Mouse (Mus musculus): ENCODE data around the gene Krtap9-3. TPM values are rescaled to one million over a fixed set of nuclear protein-coding genes. Genes with fewer than 3 reads are reported as not detected.

Krtap9-3 gene
- polyA plus RNA-seq, 1 experiment from 2014 or later: not detected

DNA sequence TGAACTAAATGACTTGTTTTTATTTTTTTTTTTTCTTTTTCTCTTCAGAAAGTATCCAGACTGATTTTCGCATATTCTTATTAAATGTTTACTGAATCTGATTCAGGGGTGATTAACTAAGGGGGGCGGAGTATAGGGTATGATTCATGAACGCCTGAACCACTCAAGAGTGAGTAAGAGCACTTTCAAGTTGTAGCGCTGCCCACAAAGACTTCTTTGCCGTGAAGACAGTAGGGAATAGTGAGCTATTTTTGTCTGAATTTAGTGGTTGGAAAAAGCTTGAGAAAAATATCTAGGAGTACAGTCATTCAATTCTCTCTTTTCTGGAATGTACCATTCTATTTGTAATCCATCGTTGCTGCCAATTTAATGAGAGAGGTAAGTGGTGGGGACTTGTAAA is 16.3 kb downstream of the Krtap9-3 start:
- Histone ChIP-seq H3K27ac (ENCODE audit: low read length) (no peak overlapping the region), H3K4me3 (ENCODE audit: low read length) (no peak overlapping the region), H3K9ac (ENCODE audit: low read length) (no peak overlapping the region), H3K4me2 (ENCODE audit: low read depth, low read length) (no peak overlapping the region), H3K36me3 (ENCODE audit: control insufficient read depth, insufficient read depth) (no peaks in the 10 kb centered on the region), H3K9me3 (replicated peaks; ENCODE audit: control insufficient read depth, low read length) (no peaks in the 10 kb centered on the region), H3K27me3 (ENCODE audit: control insufficient read depth, insufficient read depth, low read length) (no peaks in the 10 kb centered on the region), H3K4me1 (ENCODE audit: control insufficient read depth, insufficient read depth, low read length) (no peaks in the 10 kb centered on the region)
- no peak for ATAC-seq (replicated peaks; ENCODE audit: extremely low read depth, insufficient read depth, low FRiP score)
- 69% methylated on average over 6 of the region's 6 CpGs for WGBS

DNA sequence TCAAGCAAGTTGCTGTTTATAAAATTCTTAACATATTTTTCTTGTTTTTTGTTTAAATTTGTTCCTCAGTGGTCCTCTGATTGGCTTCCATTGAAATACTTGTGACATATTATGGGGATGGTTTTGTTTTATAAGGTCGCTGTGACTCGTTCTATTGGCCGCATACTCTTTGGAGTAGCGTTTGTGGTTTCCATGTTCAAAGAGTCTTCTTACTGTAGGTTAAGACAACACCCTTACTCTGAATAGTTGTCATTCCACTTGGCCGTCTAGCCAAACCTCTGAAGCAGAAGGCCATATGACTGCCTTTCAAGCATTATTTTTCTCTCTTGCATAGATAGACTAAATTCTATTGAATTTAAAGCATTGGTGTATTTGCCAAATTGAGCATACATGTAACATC is 16.9 kb downstream of the Krtap9-3 start:
- no peaks in the 10 kb centered on the region for H3K27me3 ChIP-seq (ENCODE audit: control insufficient read depth, insufficient read depth, low read length)
- WGBS: 85% methylated on average over 5 of the region's 5 CpGs
- H3K9me3 ChIP-seq (replicated peaks; ENCODE audit: control insufficient read depth, low read length): no peaks in the 10 kb centered on the region
- H3K4me3 ChIP-seq (ENCODE audit: low read length): no peak overlapping the region
- no peak overlapping the region for H3K4me2 ChIP-seq (ENCODE audit: low read depth, low read length)
- H3K4me1 ChIP-seq (ENCODE audit: control insufficient read depth, insufficient read depth, low read length): no peaks in the 10 kb centered on the region
- no peaks in the 10 kb centered on the region for H3K36me3 ChIP-seq (ENCODE audit: control insufficient read depth, insufficient read depth)
- ATAC-seq (replicated peaks; ENCODE audit: extremely low read depth, insufficient read depth, low FRiP score): no peak
- H3K27ac ChIP-seq (ENCODE audit: low read length): no peak overlapping the region
- no peak overlapping the region for H3K9ac ChIP-seq (ENCODE audit: low read length)

- H3K27me3 ChIP-seq (ENCODE audit: control insufficient read depth, insufficient read depth, low read length): no peaks in the 10 kb centered on the region
- H3K4me3 ChIP-seq (ENCODE audit: low read length): no peak within 1 kb of the TSS
- no peaks in the 10 kb centered on the region for H3K9me3 ChIP-seq (replicated peaks; ENCODE audit: control insufficient read depth, low read length)
- no peak for ATAC-seq (replicated peaks; ENCODE audit: extremely low read depth, insufficient read depth, low FRiP score)
- H3K27ac ChIP-seq (ENCODE audit: low read length): no peak within 1 kb of the TSS
- WGBS: 77% methylated on average over 6 of the region's 6 CpGs
- no peak within 1 kb of the TSS for H3K4me2 ChIP-seq (ENCODE audit: low read depth, low read length)
- H3K4me1 ChIP-seq (ENCODE audit: control insufficient read depth, insufficient read depth, low read length): no peaks in the 10 kb centered on the region
- no peaks in the 10 kb centered on the region for H3K36me3 ChIP-seq (ENCODE audit: control insufficient read depth, insufficient read depth)
- no peak within 1 kb of the TSS for H3K9ac ChIP-seq (ENCODE audit: low read length)
Observed at GRCm38 (mm10) chr11:99580636-99581035, 17.3 kb downstream of the Krtap9-3 start, which contains the start of gene Krtap1-5. Krtap1-5 (minus strand) TSS chr11:99581016.

DNA sequence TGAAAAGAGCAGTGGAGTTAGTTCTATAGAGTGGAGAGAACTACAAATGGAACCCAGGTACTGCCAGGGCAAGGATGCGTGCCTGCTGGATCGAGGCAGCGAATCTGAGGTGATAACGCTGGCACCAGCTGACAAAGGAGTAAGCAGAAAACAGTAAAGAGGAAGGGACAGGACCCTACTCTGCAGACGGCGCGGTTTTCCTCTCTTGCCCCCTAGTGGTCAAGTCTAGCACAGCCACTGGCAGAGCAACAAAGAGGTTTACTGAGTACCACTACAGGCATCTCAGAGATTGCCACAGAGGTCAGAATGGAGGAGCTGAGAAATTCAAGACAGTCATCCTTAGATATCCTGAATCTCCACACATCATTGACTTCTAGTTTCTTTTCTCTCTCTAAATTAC is 23.8 kb downstream of the Krtap9-3 start:
- Histone ChIP-seq H3K9ac (ENCODE audit: low read length) (no peak overlapping the region), H3K27me3 (ENCODE audit: control insufficient read depth, insufficient read depth, low read length) (no peaks in the 10 kb centered on the region), H3K4me3 (ENCODE audit: low read length) (no peak overlapping the region), H3K4me2 (ENCODE audit: low read depth, low read length) (peak overlapping the region; percentile 44), H3K4me1 (ENCODE audit: control insufficient read depth, insufficient read depth, low read length) (no peaks in the 10 kb centered on the region), H3K9me3 (replicated peaks; ENCODE audit: control insufficient read depth, low read length) (no peaks in the 10 kb centered on the region), H3K36me3 (ENCODE audit: control insufficient read depth, insufficient read depth) (no peaks in the 10 kb centered on the region), H3K27ac (ENCODE audit: low read length) (no peak overlapping the region)
- 3% methylated on average over 7 of the region's 7 CpGs for WGBS
- ATAC-seq (replicated peaks; ENCODE audit: extremely low read depth, insufficient read depth, low FRiP score): no peak

DNA sequence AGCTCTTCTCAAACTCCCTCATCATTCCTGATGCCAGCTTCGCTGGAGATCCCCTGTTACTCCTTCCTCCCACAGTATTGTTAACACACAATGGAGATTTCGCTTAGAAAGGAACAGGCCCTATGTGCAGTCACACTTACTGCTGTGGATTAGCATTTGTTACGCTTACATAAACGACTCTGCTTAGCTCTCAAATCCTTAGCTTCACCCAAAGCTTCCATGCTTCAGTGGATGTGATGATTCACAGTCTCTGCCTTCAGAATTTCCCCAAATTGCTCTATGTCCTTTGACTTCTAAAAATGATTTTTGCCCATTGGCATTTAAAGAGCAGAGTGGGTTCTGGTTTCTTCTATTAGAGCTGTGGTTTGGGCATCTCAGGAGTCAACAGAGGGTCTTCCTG is 24.7 kb downstream of the Krtap9-3 start:
- no peak overlapping the region for H3K4me2 ChIP-seq (ENCODE audit: low read depth, low read length)
- WGBS: 59% methylated on average over 4 of the region's 4 CpGs
- no peaks in the 10 kb centered on the region for H3K9me3 ChIP-seq (replicated peaks; ENCODE audit: control insufficient read depth, low read length)
- H3K4me3 ChIP-seq (ENCODE audit: low read length): no peak overlapping the region
- H3K4me1 ChIP-seq (ENCODE audit: control insufficient read depth, insufficient read depth, low read length): no peaks in the 10 kb centered on the region
- no peaks in the 10 kb centered on the region for H3K36me3 ChIP-seq (ENCODE audit: control insufficient read depth, insufficient read depth)
- ATAC-seq (replicated peaks; ENCODE audit: extremely low read depth, insufficient read depth, low FRiP score): no peak
- H3K9ac ChIP-seq (ENCODE audit: low read length): no peak overlapping the region
- H3K27ac ChIP-seq (ENCODE audit: low read length): no peak overlapping the region
- H3K27me3 ChIP-seq (ENCODE audit: control insufficient read depth, insufficient read depth, low read length): no peaks in the 10 kb centered on the region

- H3K27ac ChIP-seq (ENCODE audit: low read length): no peak within 1 kb of the TSS
- 86% methylated on average over 7 of the region's 7 CpGs for WGBS
- H3K4me2 ChIP-seq (ENCODE audit: low read depth, low read length): no peak within 1 kb of the TSS
- H3K9me3 ChIP-seq (replicated peaks; ENCODE audit: control insufficient read depth, low read length): no peaks in the 10 kb centered on the region
- H3K27me3 ChIP-seq (ENCODE audit: control insufficient read depth, insufficient read depth, low read length): no peaks in the 10 kb centered on the region
- no peak within 1 kb of the TSS for H3K9ac ChIP-seq (ENCODE audit: low read length)
- no peak within 1 kb of the TSS for H3K4me3 ChIP-seq (ENCODE audit: low read length)
- H3K36me3 ChIP-seq (ENCODE audit: control insufficient read depth, insufficient read depth): no peaks in the 10 kb centered on the region
- no peaks in the 10 kb centered on the region for H3K4me1 ChIP-seq (ENCODE audit: control insufficient read depth, insufficient read depth, low read length)
- ATAC-seq (replicated peaks; ENCODE audit: extremely low read depth, insufficient read depth, low FRiP score): no peak
Observed at GRCm38 (mm10) chr11:99566530-99566929, 31.4 kb downstream of the Krtap9-3 start, which contains the start of gene Krtap3-1. Krtap3-1 (minus strand) TSS chr11:99566630.

- no peaks in the 10 kb centered on the region; the same call in 1 of the 2 replicates for H3K4me1 ChIP-seq (ENCODE audit: control insufficient read depth, insufficient read depth, low read length)
- no peak overlapping the region for H3K27ac ChIP-seq (ENCODE audit: low read length)
- WGBS: 77% methylated on average over 6 of the region's 6 CpGs
- H3K9me3 ChIP-seq (replicated peaks; ENCODE audit: control insufficient read depth, low read length): no peaks in the 10 kb centered on the region
- no peak overlapping the region for H3K4me3 ChIP-seq (ENCODE audit: low read length)
- H3K36me3 ChIP-seq (ENCODE audit: control insufficient read depth, insufficient read depth): no peaks in the 10 kb centered on the region
- no peaks in the 10 kb centered on the region for H3K27me3 ChIP-seq (ENCODE audit: control insufficient read depth, insufficient read depth, low read length)
- ATAC-seq (replicated peaks; ENCODE audit: extremely low read depth, insufficient read depth, low FRiP score): no peak
- no peak overlapping the region for H3K9ac ChIP-seq (ENCODE audit: low read length)
- no peak overlapping the region for H3K4me2 ChIP-seq (ENCODE audit: low read depth, low read length)
Observed at GRCm38 (mm10) chr11:99562580-99562979, 35.3 kb downstream of the Krtap9-3 start.

DNA sequence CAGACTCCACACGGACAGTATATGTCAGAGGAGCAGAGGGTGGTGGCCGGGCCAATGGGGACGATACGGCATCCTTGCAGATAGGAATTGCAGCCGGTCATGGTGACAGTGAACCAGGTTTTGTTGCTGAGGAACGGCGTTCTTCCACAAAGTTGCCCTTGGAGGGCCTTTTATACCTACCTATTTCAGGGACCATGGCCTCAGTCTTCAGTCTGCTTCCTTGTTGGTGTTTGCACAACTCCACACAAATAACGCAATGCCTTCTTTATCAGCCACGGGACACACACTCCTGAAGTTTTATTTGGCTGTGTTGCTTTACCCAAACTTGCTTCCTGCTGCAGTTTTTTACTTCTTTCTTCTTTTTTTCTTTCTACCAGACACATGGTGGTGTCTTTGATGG is 38.5 kb downstream of the Krtap9-3 start, which contains the start of gene Gm11939:
Gene Gm11939, minus strand, starts transcription at position 101 of the 400 bp plus-strand sequence.
- Histone ChIP-seq H3K9ac (ENCODE audit: low read length) (no peak within 1 kb of the TSS), H3K9me3 (replicated peaks; ENCODE audit: control insufficient read depth, low read length) (no peaks in the 10 kb centered on the region), H3K4me1 (ENCODE audit: control insufficient read depth, insufficient read depth, low read length) (no peaks in the 10 kb centered on the region; the same call in 1 of the 2 replicates), H3K27me3 (ENCODE audit: control insufficient read depth, insufficient read depth, low read length) (no peaks in the 10 kb centered on the region), H3K27ac (ENCODE audit: low read length) (no peak within 1 kb of the TSS), H3K36me3 (ENCODE audit: control insufficient read depth, insufficient read depth) (no peaks in the 10 kb centered on the region), H3K4me2 (ENCODE audit: low read depth, low read length) (no peak within 1 kb of the TSS), H3K4me3 (ENCODE audit: low read length) (no peak within 1 kb of the TSS)
- 84% methylated on average over 9 of the region's 9 CpGs for WGBS
- ATAC-seq (replicated peaks; ENCODE audit: extremely low read depth, insufficient read depth, low FRiP score): no peak

- H3K9me3 ChIP-seq (replicated peaks; ENCODE audit: control insufficient read depth, low read length): no peaks in the 10 kb centered on the region
- H3K4me3 ChIP-seq (ENCODE audit: low read length): no peak overlapping the region
- no peaks in the 10 kb centered on the region for H3K36me3 ChIP-seq (ENCODE audit: control insufficient read depth, insufficient read depth)
- ATAC-seq (replicated peaks; ENCODE audit: extremely low read depth, insufficient read depth, low FRiP score): no peak
- H3K27ac ChIP-seq (ENCODE audit: low read length): no peak overlapping the region
- no peaks in the 10 kb centered on the region; the same call in 1 of the 2 replicates for H3K4me1 ChIP-seq (ENCODE audit: control insufficient read depth, insufficient read depth, low read length)
- 66% methylated on average over 3 of the region's 3 CpGs for WGBS
- no peaks in the 10 kb centered on the region for H3K27me3 ChIP-seq (ENCODE audit: control insufficient read depth, insufficient read depth, low read length)
- H3K9ac ChIP-seq (ENCODE audit: low read length): no peak overlapping the region
- H3K4me2 ChIP-seq (ENCODE audit: low read depth, low read length): no peak overlapping the region
Observed at GRCm38 (mm10) chr11:99557976-99558745, 39.7 kb downstream of the Krtap9-3 start.

All from heart, embryonic 16.5 days (tissue).